Mouse (Mus musculus) gastrocnemius, postnatal 4 days (tissue): ENCODE data around the gene Nckap5. TPM values are rescaled to one million over a fixed set of nuclear protein-coding genes. Genes with fewer than 3 reads are reported as not detected.

Experiments
- DNase-seq, 2 experiments: peaks; one replicate each; pipeline ENCODE4 v3.0.0; 2021 to 2022; ENCODE audit warnings: low spot score in 2 of 2, mixed read lengths in 2 of 2
- total RNA-seq, 2 experiments: library from RNA; stranded (reverse); gene quantifications; 2 replicates each; pipeline ENCODE4 v1.2.3; 2021

Gene Nckap5
- total RNA-seq, 2 experiments from 2014 or later, result 6.7 to 7.5 TPM

GRCm38 (mm10) chr1:126639463-126639862, 191.1 kb downstream of the Nckap5 start:
- DNase-seq, result no peak

GRCm38 (mm10) chr1:126637515-126637914, 193.1 kb downstream of the Nckap5 start:
- no peak for DNase-seq

- no peak for DNase-seq
Measured at GRCm38 (mm10) chr1:126626206-126626605, 204.4 kb downstream of the Nckap5 start.

- no peak for DNase-seq
Measured at GRCm38 (mm10) chr1:126622036-126622435, 208.6 kb downstream of the Nckap5 start.

- no peak for DNase-seq
Measured at GRCm38 (mm10) chr1:126617464-126618041, 213.0 kb downstream of the Nckap5 start.

GRCm38 (mm10) chr1:126616964-126617363, 213.6 kb downstream of the Nckap5 start:
- DNase-seq, result no peak

- no peak for DNase-seq
Measured at GRCm38 (mm10) chr1:126612916-126613315, 217.7 kb downstream of the Nckap5 start.

- no peak for DNase-seq
Measured at GRCm38 (mm10) chr1:126608586-126608985, 222.0 kb downstream of the Nckap5 start.

GRCm38 (mm10) chr1:126606189-126607080, 224.2 kb downstream of the Nckap5 start:
- no peak for DNase-seq

- no peak for DNase-seq
Measured at GRCm38 (mm10) chr1:126604551-126604950, 226.0 kb downstream of the Nckap5 start.

GRCm38 (mm10) chr1:126603771-126604515, 226.7 kb downstream of the Nckap5 start:
- DNase-seq, result no peak

GRCm38 (mm10) chr1:126600596-126600995, 230.0 kb downstream of the Nckap5 start:
- no peak for DNase-seq

GRCm38 (mm10) chr1:126597376-126597775, 233.2 kb downstream of the Nckap5 start:
- peak in 1 of 2 experiments; percentile 25 for DNase-seq

GRCm38 (mm10) chr1:126594796-126595195, 235.8 kb downstream of the Nckap5 start:
- DNase-seq, result no peak

- DNase-seq, result peak in 1 of 2 experiments; percentile 14
Measured at GRCm38 (mm10) chr1:126593044-126593805, 237.4 kb downstream of the Nckap5 start.

- DNase-seq, result no peak
Measured at GRCm38 (mm10) chr1:126590911-126591310, 239.7 kb downstream of the Nckap5 start.

GRCm38 (mm10) chr1:126578163-126578562, 252.4 kb downstream of the Nckap5 start:
- DNase-seq, result no peak

GRCm38 (mm10) chr1:126574295-126574694, 256.3 kb downstream of the Nckap5 start:
- DNase-seq, result no peak

- no peak for DNase-seq
Measured at GRCm38 (mm10) chr1:126573714-126574113, 256.9 kb downstream of the Nckap5 start.

- DNase-seq, result no peak
Measured at GRCm38 (mm10) chr1:126573097-126573496, 257.5 kb downstream of the Nckap5 start.
